Mouse (Mus musculus) kidney, embryonic 14.5 days (tissue): Measurements from ENCODE around the gene Nek7. TPM values are rescaled to one million over a fixed set of nuclear protein-coding genes. Genes with fewer than 3 reads are reported as not detected.

Experiments
- ATAC-seq: fragments of 200-750 bp; cut with Nextera tagmentation; 2 replicates; pipeline ENCODE4 v1.8.0; 2017; ENCODE audit warnings: moderate number of reproducible peaks, mild to moderate bottlenecking, moderate TSS enrichment, moderate library complexity; ENCODE audit not compliant: low FRiP score, low TSS enrichment
- H3K27ac ChIP-seq: fragments of 300-500 bp; sonication (generic); 2 replicates; pipeline ENCODE4 v1.5.1; 2014; ENCODE audit warnings: low read depth, mild to moderate bottlenecking, low read length, moderate library complexity, mixed read lengths
- H3K27me3 ChIP-seq: fragments of 300-500 bp; sonication (generic); 2 replicates; pipeline ENCODE4 v1.6.1; 2014; ENCODE audit warnings: mild to moderate bottlenecking, low read length; ENCODE audit not compliant: control insufficient read depth, insufficient read depth
- H3K36me3 ChIP-seq: fragments of 300-500 bp; sonication (generic); 2 replicates; pipeline ENCODE4 v1.6.1; 2014; ENCODE audit warnings: low read length, mixed read lengths; ENCODE audit not compliant: control insufficient read depth, insufficient read depth
- H3K4me1 ChIP-seq: fragments of 300-500 bp; sonication (generic); 2 replicates; pipeline ENCODE4 v1.6.1; 2014; ENCODE audit warnings: low read length, mixed read lengths; ENCODE audit not compliant: control insufficient read depth, insufficient read depth
- H3K4me2 ChIP-seq: fragments of 300-500 bp; sonication (generic); replicated peaks from 2 replicates; pipeline ENCODE4 v1.6.1; 2014; ENCODE audit warnings: low read depth, mild to moderate bottlenecking, low read length
- H3K4me3 ChIP-seq: fragments of 300-500 bp; sonication (generic); 2 replicates; pipeline ENCODE4 v1.5.1; 2014; ENCODE audit warnings: mild to moderate bottlenecking, low read length
- H3K9ac ChIP-seq: fragments of 300-500 bp; sonication (generic); 2 replicates; pipeline ENCODE4 v1.6.1; 2014; ENCODE audit warnings: low read depth, mild to moderate bottlenecking, low read length, moderate library complexity
- H3K9me3 ChIP-seq: fragments of 300-500 bp; sonication (generic); 2 replicates; pipeline ENCODE4 v1.6.1; 2016; ENCODE audit warnings: low read length; ENCODE audit not compliant: control insufficient read depth
- WGBS: fragments of 180-500 bp; shearing (Covaris S2); extraction: QIAGEN DNeasy Blood & Tissue Kit; methylation state at CpG from one replicate; pipeline ENCODE4 v1.1.7; 2014; 5-methylcytosine and 5-hydroxymethylcytosine counted together
- polyA plus RNA-seq: library from polyadenylated mRNA; unstranded; fragments of >200 nt; fragmentation: Nextera tagmentation; extraction: Ambion mirVana; gene quantifications from 2 replicates; pipeline ENCODE4 v1.2.1, GENCODE M21; 2014

Gene Nek7
- polyA plus RNA-seq, 1 experiment from 2014 or later: 46.4 TPM

GRCm38 (mm10) chr1:138550184-138550583 lies 69.8 kb downstream of the Nek7 start:
- no peak overlapping the region for H3K9ac ChIP-seq

GRCm38 (mm10) chr1:138542170-138542515 lies 77.8 kb downstream of the Nek7 start:
- Histone ChIP-seq H3K36me3 (no peaks in the 10 kb centered on the region), H3K27me3 (no peaks in the 10 kb centered on the region), H3K9ac (no peak overlapping the region), H3K9me3 (no peaks in the 10 kb centered on the region), H3K4me3 (no peak overlapping the region), H3K4me1 (no peaks in the 10 kb centered on the region), H3K4me2 (0 out of 2 replicates have a peak overlapping the region, but pooled peaks have one; percentile 2), H3K27ac (no peak overlapping the region)
- WGBS: 87% methylated on average over 1 of the region's 1 CpGs
- ATAC-seq: no peak

More at GRCm38 (mm10) chr1:138550184-138550583, 69.8 kb downstream of the Nek7 start:
- no peaks in the 10 kb centered on the region for H3K36me3 ChIP-seq
- 58% methylated on average over 6 of the region's 6 CpGs for WGBS
- H3K4me3 ChIP-seq: no peak overlapping the region
- H3K27ac ChIP-seq: no peak overlapping the region
- no peak overlapping the region for H3K4me2 ChIP-seq
- no peaks in the 10 kb centered on the region for H3K9me3 ChIP-seq
- peaks cover 4% of the 10 kb centered on the region; the same call in 1 of the 2 replicates for H3K4me1 ChIP-seq
- no peaks in the 10 kb centered on the region for H3K27me3 ChIP-seq
- peak; percentile 26; the same call in 1 of the 2 replicates for ATAC-seq

- Histone ChIP-seq H3K4me2 (0 out of 2 replicates have a peak overlapping the region, but pooled peaks have one; percentile 2), H3K4me3 (no peak overlapping the region), H3K27me3 (no peaks in the 10 kb centered on the region), H3K9me3 (no peaks in the 10 kb centered on the region), H3K4me1 (peaks cover 2% of the 10 kb centered on the region; the same call in 1 of the 2 replicates), H3K27ac (no peak overlapping the region), H3K36me3 (no peaks in the 10 kb centered on the region), H3K9ac (no peak overlapping the region)
- no peak for ATAC-seq
- 57% methylated on average over 8 of the region's 8 CpGs for WGBS
These were observed 78.3 kb downstream of the Nek7 start for GRCm38 (mm10) chr1:138541495-138542169.

- H3K27ac ChIP-seq: no peak overlapping the region
- peak; percentile 37; the same call in 1 of the 2 replicates for ATAC-seq
These were observed 80.2 kb downstream of the Nek7 start for GRCm38 (mm10) chr1:138539713-138540112.

GRCm38 (mm10) chr1:138538217-138538616 lies 81.7 kb downstream of the Nek7 start:
- H3K27ac ChIP-seq: no peak overlapping the region
- no peak overlapping the region for H3K4me2 ChIP-seq
- H3K4me1 ChIP-seq: peaks cover 11% of the 10 kb centered on the region; the same call in 1 of the 2 replicates
- H3K4me3 ChIP-seq: no peak overlapping the region
- H3K9ac ChIP-seq: no peak overlapping the region
- H3K36me3 ChIP-seq: no peaks in the 10 kb centered on the region
- no peaks in the 10 kb centered on the region for H3K9me3 ChIP-seq
- H3K27me3 ChIP-seq: no peaks in the 10 kb centered on the region
- ATAC-seq: no peak

More at GRCm38 (mm10) chr1:138539713-138540112, 80.2 kb downstream of the Nek7 start:
- Histone ChIP-seq H3K36me3 (no peaks in the 10 kb centered on the region), H3K9me3 (no peaks in the 10 kb centered on the region), H3K4me2 (no peak overlapping the region), H3K4me3 (no peak overlapping the region), H3K27me3 (no peaks in the 10 kb centered on the region), H3K4me1 (peaks cover 11% of the 10 kb centered on the region; the same call in 1 of the 2 replicates), H3K9ac (no peak overlapping the region)
- WGBS: 54% methylated on average over 1 of the region's 1 CpGs

- Histone ChIP-seq H3K4me2 (no peak overlapping the region), H3K36me3 (0 out of 2 replicates have a peak, but pooled peaks cover 2% of the 10 kb centered on the region), H3K9ac (no peak overlapping the region), H3K9me3 (no peaks in the 10 kb centered on the region), H3K27me3 (no peaks in the 10 kb centered on the region), H3K4me1 (peaks cover 11% of the 10 kb centered on the region; the same call in 1 of the 2 replicates), H3K4me3 (no peak overlapping the region), H3K27ac (no peak overlapping the region)
- 53% methylated on average over 16 of the region's 16 CpGs for WGBS
- ATAC-seq: peak; percentile 46; the same call in 1 of the 2 replicates
These were observed 84.0 kb downstream of the Nek7 start for GRCm38 (mm10) chr1:138535758-138536574.

- Histone ChIP-seq H3K4me1 (no peaks in the 10 kb centered on the region), H3K27me3 (no peaks in the 10 kb centered on the region), H3K9me3 (no peaks in the 10 kb centered on the region), H3K4me2 (no peak overlapping the region), H3K4me3 (no peak overlapping the region), H3K36me3 (0 out of 2 replicates have a peak, but pooled peaks cover 2% of the 10 kb centered on the region), H3K9ac (no peak overlapping the region), H3K27ac (no peak overlapping the region)
- ATAC-seq: no peak
- 84% methylated on average over 5 of the region's 5 CpGs for WGBS
These were observed 89.3 kb downstream of the Nek7 start for GRCm38 (mm10) chr1:138530604-138531003.

- Histone ChIP-seq H3K4me1 (no peaks in the 10 kb centered on the region), H3K27ac (no peak overlapping the region), H3K36me3 (no peaks in the 10 kb centered on the region), H3K27me3 (no peaks in the 10 kb centered on the region), H3K4me2 (no peak overlapping the region), H3K4me3 (no peak overlapping the region), H3K9ac (no peak overlapping the region), H3K9me3 (no peaks in the 10 kb centered on the region)
- no peak for ATAC-seq
- WGBS: 59% methylated on average over 6 of the region's 6 CpGs
These were observed 96.0 kb downstream of the Nek7 start for GRCm38 (mm10) chr1:138523962-138524361.

- H3K9me3 ChIP-seq: no peaks in the 10 kb centered on the region
- no peaks in the 10 kb centered on the region for H3K4me1 ChIP-seq
- no peak for ATAC-seq
- H3K4me3 ChIP-seq: no peak overlapping the region
- no peaks in the 10 kb centered on the region for H3K36me3 ChIP-seq
- no peak overlapping the region for H3K9ac ChIP-seq
- 79% methylated on average over 5 of the region's 5 CpGs for WGBS
- H3K4me2 ChIP-seq: no peak overlapping the region
- H3K27me3 ChIP-seq: no peaks in the 10 kb centered on the region
- no peak overlapping the region for H3K27ac ChIP-seq
These were observed 101.7 kb downstream of the Nek7 start for GRCm38 (mm10) chr1:138518235-138518634.
